Mouse (Mus musculus) cortical plate, adult 2 months (tissue): ENCODE data around the gene Usf3. TPM values are rescaled to one million over a fixed set of nuclear protein-coding genes. Genes with fewer than 3 reads are reported as not detected.

Experiments
- H3K27ac ChIP-seq: fragments of 200-500 bp; 2 replicates; pipeline ENCODE4 v1.5.1; 2012; ENCODE audit warnings: low read length, control low read depth, inconsistent platforms; ENCODE audit not compliant: insufficient read depth
- H3K4me1 ChIP-seq: fragments of 200-500 bp; 2 replicates; pipeline ENCODE4 v1.6.1; 2011; ENCODE audit warnings: low read length; ENCODE audit not compliant: control insufficient read depth, insufficient read depth
- H3K4me3 ChIP-seq: fragments of 200-500 bp; 2 replicates; pipeline ENCODE4 v1.5.1; 2011; ENCODE audit warnings: mild to moderate bottlenecking, low read length, control low read depth; ENCODE audit not compliant: insufficient read depth
- CTCF ChIP-seq: fragments of 200-500 bp; IDR thresholded peaks from 2 replicates; pipeline ENCODE4 v1.5.1; 2011; ENCODE audit warnings: mild to moderate bottlenecking, control low read depth, low read length; ENCODE audit not compliant: insufficient read depth; ENCODE audit errors: extremely low read depth
- POLR2A ChIP-seq: fragments of 200-500 bp; IDR thresholded peaks from 2 replicates; pipeline ENCODE4 v1.6.1; 2011; ENCODE audit warnings: mild to moderate bottlenecking, low read length, control low read depth; ENCODE audit not compliant: insufficient read depth; ENCODE audit errors: extremely low read depth
- polyA plus RNA-seq: library from polyadenylated mRNA; depleted of rRNA; stranded (reverse); fragments of >200 nt; gene quantifications from 2 replicates; pipeline ENCODE4 v1.2.3, GENCODE M21; 2012; rRNA removed

Usf3 gene
- polyA plus RNA-seq, 1 experiment: 14.2 TPM

GRCm38 (mm10) chr16:44271371-44272038 lies 98.5 kb downstream of the Usf3 start:
- Histone ChIP-seq H3K4me3 (no peak overlapping the region), H3K4me1 (peaks cover 7% of the 10 kb centered on the region), H3K27ac (peak overlapping the region; percentile 5; the same call in 1 of the 2 replicates)
- no peak for TF ChIP-seq CTCF
- no peak for TF ChIP-seq POLR2A

Other genes with a start within 250 kb of the Usf3 start
- gene Qtrt2, start 246.4 kb upstream of the Usf3 start, polyA plus RNA-seq: 36.5 and 36.6 TPM in 2 replicates
- 16.9 and 18.7 TPM in 2 replicates for gene Zdhhc23, start 193.5 kb upstream of the Usf3 start, polyA plus RNA-seq
- gene Gramd1c, start 109.9 kb upstream of the Usf3 start, polyA plus RNA-seq: 1.9 and 2.0 TPM in 2 replicates
- gene Atp6v1a, start 33.5 kb upstream of the Usf3 start, polyA plus RNA-seq: 214 and 223 TPM in 2 replicates
- 23.8 and 23.9 TPM in 2 replicates for gene Naa50, start 33.4 kb upstream of the Usf3 start, polyA plus RNA-seq
- 60.0 and 67.5 TPM in 2 replicates for gene Sidt1, start 159.9 kb downstream of the Usf3 start, polyA plus RNA-seq
- 17.9 and 20.4 TPM in 2 replicates for gene Spice1, start 173.9 kb downstream of the Usf3 start, polyA plus RNA-seq
- 3.3 and 3.8 TPM in 2 replicates for gene Cfap44, start 221.6 kb downstream of the Usf3 start, polyA plus RNA-seq